Mouse (Mus musculus) kidney, postnatal 0 days (tissue): Measurements from ENCODE around the gene Rab40c. TPM values are rescaled to one million over a fixed set of nuclear protein-coding genes. Genes with fewer than 3 reads are reported as not detected.
A peak's percentile ranks its signal among the peaks of the same experiment; 100 is the strongest.

Experiments
- ATAC-seq: fragments of 200-750 bp; cut with Nextera tagmentation; replicated peaks from 2 replicates; pipeline ENCODE4 v1.8.0; 2017; ENCODE audit warnings: low read depth, moderate number of reproducible peaks, moderate TSS enrichment, moderate library complexity; ENCODE audit not compliant: low FRiP score
- DNase-seq: peaks from one replicate; pipeline ENCODE4 v3.0.0-alpha.2; 2016; ENCODE audit warnings: low spot score
- H3K27ac ChIP-seq: fragments of 300-500 bp; sonication (generic); 2 replicates; pipeline ENCODE4 v1.5.1; 2014; ENCODE audit warnings: mild to moderate bottlenecking
- H3K27me3 ChIP-seq: fragments of 300-500 bp; sonication (generic); 2 replicates; pipeline ENCODE4 v1.6.1; 2014; ENCODE audit warnings: low read length, mixed read lengths; ENCODE audit not compliant: insufficient read depth
- H3K36me3 ChIP-seq: fragments of 300-500 bp; sonication (generic); 2 replicates; pipeline ENCODE4 v1.6.1; 2014; ENCODE audit warnings: low read length, mixed read lengths; ENCODE audit not compliant: insufficient read depth
- H3K4me1 ChIP-seq: fragments of 300-500 bp; sonication (generic); replicated peaks from 2 replicates; pipeline ENCODE4 v1.6.1; 2014; ENCODE audit warnings: antibody characterized with exemption, low read length, mixed read lengths; ENCODE audit not compliant: insufficient read depth
- H3K4me2 ChIP-seq: fragments of 300-500 bp; sonication (generic); 2 replicates; pipeline ENCODE4 v1.6.1; 2014; ENCODE audit warnings: mild to moderate bottlenecking, low read length, moderate library complexity, mixed read lengths
- H3K4me3 ChIP-seq: fragments of 300-500 bp; sonication (generic); replicated peaks from 2 replicates; pipeline ENCODE4 v1.5.1; 2014; ENCODE audit warnings: low read depth, low read length
- H3K9ac ChIP-seq: fragments of 300-500 bp; sonication (generic); 2 replicates; pipeline ENCODE4 v1.6.1; 2014; ENCODE audit warnings: low read depth, low read length
- H3K9me3 ChIP-seq: fragments of 300-500 bp; sonication (generic); replicated peaks from 2 replicates; pipeline ENCODE4 v1.6.1; 2016; ENCODE audit warnings: low read length, inconsistent platforms, mixed read lengths
- CTCF ChIP-seq: IDR thresholded peaks from 2 replicates; pipeline ENCODE4 v1.5.1; 2016; ENCODE audit warnings: antibody characterized with exemption, low read depth, mild to moderate bottlenecking, moderate library complexity
- WGBS: fragments of 180-500 bp; shearing (Covaris S2); extraction: QIAGEN DNeasy Blood & Tissue Kit; methylation state at CpG from one replicate; pipeline ENCODE4 v1.1.7; 2014; 5-methylcytosine and 5-hydroxymethylcytosine counted together
- polyA plus RNA-seq: library from polyadenylated mRNA; unstranded; fragments of >200 nt; fragmentation: Nextera tagmentation; extraction: Ambion mirVana; gene quantifications from 2 replicates; pipeline ENCODE4 v1.2.1, GENCODE M21; 2015

The Rab40c gene
- polyA plus RNA-seq, 1 experiment from 2014 or later, result 20.4 TPM

GRCm38 (mm10) chr17:25844396-25844901 lies 75.1 kb downstream of the Rab40c start, which contains the start of gene Rhot2:
Rhot2 (minus strand) TSS chr17:25844851.
- Histone ChIP-seq H3K27me3 (no peaks in the 10 kb centered on the region), H3K4me3 (peak within 1 kb of the TSS; percentile 86), H3K27ac (peak within 1 kb of the TSS; percentile 89), H3K36me3 (peaks cover 32% of the 10 kb centered on the region), H3K4me1 (peaks cover 5% of the 10 kb centered on the region), H3K9ac (peak within 1 kb of the TSS; percentile 84), H3K9me3 (no peaks in the 10 kb centered on the region), H3K4me2 (peak within 1 kb of the TSS; percentile 98)
- peak; percentile 77 for TF ChIP-seq CTCF
- DNase-seq (peak; percentile 97), ATAC-seq (peak; percentile 91)
- WGBS, result 1% methylated on average over 21 of the region's 21 CpGs

DNA sequence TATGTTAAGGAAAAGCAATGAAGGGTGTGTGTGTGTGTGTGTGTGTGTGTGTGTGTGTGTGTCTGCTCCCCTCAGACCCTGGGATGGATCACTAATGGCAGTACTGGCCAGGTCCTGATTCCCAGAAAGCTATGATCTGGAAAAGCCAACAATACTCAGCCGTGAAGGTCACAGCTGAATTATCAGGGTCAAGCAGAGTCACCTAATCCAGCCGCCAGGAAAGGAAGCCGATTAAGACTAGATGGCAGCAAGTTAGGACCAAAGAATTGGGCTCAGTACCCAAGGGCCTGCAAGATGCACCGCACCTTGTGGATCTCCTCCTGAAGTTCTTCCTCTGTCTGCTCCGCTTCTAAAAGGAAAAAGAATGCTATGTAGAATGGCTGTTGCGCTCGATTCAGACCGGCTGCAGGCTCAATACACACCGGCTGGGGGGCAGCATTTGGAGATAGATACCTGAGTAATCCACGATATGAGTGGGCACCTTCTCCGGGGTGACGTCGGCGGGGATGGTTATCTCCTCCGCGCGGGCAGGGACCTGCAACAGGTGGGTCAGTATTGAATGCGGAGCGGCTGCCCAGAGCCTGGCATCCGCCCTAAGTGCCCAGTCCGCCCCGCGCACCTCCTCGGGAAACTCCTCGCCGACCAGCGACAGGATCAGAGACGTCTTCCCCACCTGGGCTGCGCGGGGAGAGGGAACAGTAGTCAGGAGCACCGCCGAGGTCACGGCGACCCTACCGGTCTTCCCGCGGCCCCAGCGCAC lies 75.7 kb downstream of the Rab40c start:
- Histone ChIP-seq H3K36me3 (peaks cover 38% of the 10 kb centered on the region), H3K9me3 (no peaks in the 10 kb centered on the region), H3K4me1 (peaks cover 5% of the 10 kb centered on the region), H3K4me3 (peak overlapping the region; percentile 86), H3K9ac (peak overlapping the region; percentile 84), H3K27ac (peak overlapping the region; percentile 89), H3K27me3 (no peaks in the 10 kb centered on the region), H3K4me2 (peak overlapping the region; percentile 98)
- DNase-seq (peak; percentile 39), ATAC-seq (peak; percentile 15)
- WGBS, result 1% methylated on average over 31 of the region's 38 CpGs
- no peak for TF ChIP-seq CTCF

GRCm38 (mm10) chr17:25843122-25843521 lies 76.4 kb downstream of the Rab40c start:
- ATAC-seq, result no peak
- Histone ChIP-seq H3K9me3 (no peaks in the 10 kb centered on the region), H3K4me1 (peaks cover 5% of the 10 kb centered on the region), H3K27ac (0 out of 2 replicates have a peak overlapping the region, but pooled peaks have one; percentile 89), H3K36me3 (peaks cover 36% of the 10 kb centered on the region), H3K4me3 (peak overlapping the region; percentile 86; the same call in 1 of the 2 replicates), H3K9ac (peak overlapping the region; percentile 84; the same call in 1 of the 2 replicates), H3K27me3 (no peaks in the 10 kb centered on the region), H3K4me2 (peak overlapping the region; percentile 98)
- WGBS, result 89% methylated on average over 4 of the region's 4 CpGs
- DNase-seq, result no peak
- TF ChIP-seq CTCF, result no peak

- peaks cover 5% of the 10 kb centered on the region for H3K4me1 ChIP-seq
- H3K9ac ChIP-seq, result no peak overlapping the region
- H3K4me2 ChIP-seq, result no peak overlapping the region
- peaks cover 36% of the 10 kb centered on the region for H3K36me3 ChIP-seq
- DNase-seq, result no peak
- no peak overlapping the region for H3K4me3 ChIP-seq
- no peak overlapping the region for H3K27ac ChIP-seq
- H3K27me3 ChIP-seq, result no peaks in the 10 kb centered on the region
- no peak for ATAC-seq
- 75% methylated on average over 3 of the region's 3 CpGs for WGBS
- H3K9me3 ChIP-seq, result no peaks in the 10 kb centered on the region
- no peak for TF ChIP-seq CTCF
Measured at GRCm38 (mm10) chr17:25842509-25842908, 77.0 kb downstream of the Rab40c start.

- Histone ChIP-seq H3K9ac (no peak within 1 kb of the TSS), H3K4me1 (peaks cover 16% of the 10 kb centered on the region), H3K4me3 (no peak within 1 kb of the TSS), H3K9me3 (no peaks in the 10 kb centered on the region), H3K27me3 (no peaks in the 10 kb centered on the region), H3K27ac (no peak within 1 kb of the TSS), H3K4me2 (no peak within 1 kb of the TSS), H3K36me3 (peaks cover 36% of the 10 kb centered on the region)
- no peak for ATAC-seq
- DNase-seq, result no peak
- 89% methylated on average over 22 of the region's 22 CpGs for WGBS
- no peak for TF ChIP-seq CTCF
Measured at GRCm38 (mm10) chr17:25841117-25841880, 78.2 kb downstream of the Rab40c start, which contains the start of gene Gm20683. Gm20683 (minus strand) TSS chr17:25841763.

- WGBS, result 96% methylated on average over 6 of the region's 6 CpGs
- Histone ChIP-seq H3K9me3 (no peaks in the 10 kb centered on the region), H3K27me3 (no peaks in the 10 kb centered on the region), H3K27ac (no peak overlapping the region), H3K36me3 (peaks cover 36% of the 10 kb centered on the region), H3K4me3 (no peak overlapping the region), H3K4me1 (peaks cover 23% of the 10 kb centered on the region), H3K4me2 (no peak overlapping the region), H3K9ac (no peak overlapping the region)
- no peak for TF ChIP-seq CTCF
- DNase-seq, result no peak
- ATAC-seq, result no peak
Measured at GRCm38 (mm10) chr17:25840519-25840918, 79.0 kb downstream of the Rab40c start.
